Mouse (Mus musculus) ES-E14 (cell line): ENCODE results near the gene Gm5868. TPM values are rescaled to one million over a fixed set of nuclear protein-coding genes. Genes with fewer than 3 reads are reported as not detected.
"Not testable (repeated sequence)": the region's sequence is repeated elsewhere in the genome, so short reads cannot be mapped to it uniquely, and the experiment has no call there.

Experiments
- DNase-seq: peaks from one replicate; pipeline ENCODE4 v3.0.0-alpha.2; 2013; ENCODE audit warnings: low read depth, low spot score
- H3K27ac ChIP-seq: 2 replicates; pipeline ENCODE4 v1.5.1; 2012; ENCODE audit warnings: low read depth, mild to moderate bottlenecking, low read length, moderate library complexity, mixed read lengths; ENCODE audit not compliant: poor library complexity, insufficient read depth, severe bottlenecking
- H3K36me3 ChIP-seq: 2 replicates; pipeline ENCODE4 v1.6.1; 2012; ENCODE audit warnings: mild to moderate bottlenecking, low read length, moderate library complexity, mixed read lengths; ENCODE audit not compliant: control insufficient read depth, poor library complexity, insufficient read depth, severe bottlenecking
- H3K4me1 ChIP-seq, 2 experiments: fragments of 150-350 bp in 1 of 2; sonication (generic) in 1 of 2; 2 replicates each; pipeline ENCODE4 v1.6.1; 2012; ENCODE audit warnings: low read length in 2 of 2, mild to moderate bottlenecking in 1 of 2, mixed read lengths in 1 of 2; ENCODE audit not compliant: control insufficient read depth in 2 of 2, insufficient read depth in 2 of 2, poor library complexity in 1 of 2
- H3K4me3 ChIP-seq, 2 experiments: fragments of 150-350 bp in 1 of 2; sonication (generic) in 1 of 2; 2 replicates each; pipeline ENCODE4 v1.5.1; 2012; ENCODE audit warnings: low read length in 2 of 2, low read depth in 1 of 2, mild to moderate bottlenecking in 1 of 2, mixed read lengths in 1 of 2; ENCODE audit not compliant: insufficient read depth in 1 of 2, poor library complexity in 1 of 2, severe bottlenecking in 1 of 2
- H3K9ac ChIP-seq: 2 replicates; pipeline ENCODE4 v1.6.1; 2012; ENCODE audit warnings: low read depth, mild to moderate bottlenecking, low read length, mixed read lengths; ENCODE audit not compliant: poor library complexity, insufficient read depth, severe bottlenecking
- H3K9me3 ChIP-seq: fragments of 150-350 bp; sonication (generic); 2 replicates; pipeline ENCODE4 v1.6.1; 2012; ENCODE audit warnings: low read depth, mild to moderate bottlenecking, low read length; ENCODE audit not compliant: control insufficient read depth, insufficient read depth
- CHD2 ChIP-seq: IDR thresholded peaks from 2 replicates; pipeline ENCODE4 v1.6.1; 2014; ENCODE audit warnings: mild to moderate bottlenecking, low read depth, low read length, inconsistent platforms
- HCFC1 ChIP-seq: IDR thresholded peaks from 2 replicates; pipeline ENCODE4 v1.6.1; 2012; ENCODE audit warnings: low read length, inconsistent platforms, borderline replicate concordance; ENCODE audit not compliant: insufficient read depth
- MAFK ChIP-seq: IDR thresholded peaks from 2 replicates; pipeline ENCODE4 v1.6.1; 2014; ENCODE audit warnings: mild to moderate bottlenecking, low read depth, low read length, inconsistent platforms; ENCODE audit not compliant: insufficient read depth
- ZC3H11A ChIP-seq: IDR thresholded peaks from 2 replicates; pipeline ENCODE4 v1.6.1; 2012; ENCODE audit warnings: low read depth, mild to moderate bottlenecking, inconsistent platforms, low read length, borderline replicate concordance
- ZNF384 ChIP-seq: IDR thresholded peaks from 2 replicates; pipeline ENCODE4 v1.6.1; 2012; ENCODE audit warnings: low read depth, low read length, inconsistent platforms
- in situ Hi-C, 2 experiments: fragments of 600-800 bp; cut with MboI; formaldehyde crosslinking; loops; one replicate each; pipeline ENCODE4 v1.15.1; 2025; ENCODE audit warnings: low sequenced_read_pairs in 2 of 2, inconsistent platforms in 1 of 2; ENCODE audit not compliant: unreplicated experiment in 2 of 2
- total RNA-seq: library from RNA; depleted of rRNA; stranded (reverse); fragments of 300-350 nt; gene quantifications from 2 replicates; pipeline ENCODE4 v1.2.3, GENCODE M21; 2012

Gm5868 gene
- total RNA-seq, 1 experiment = not detected

DNA sequence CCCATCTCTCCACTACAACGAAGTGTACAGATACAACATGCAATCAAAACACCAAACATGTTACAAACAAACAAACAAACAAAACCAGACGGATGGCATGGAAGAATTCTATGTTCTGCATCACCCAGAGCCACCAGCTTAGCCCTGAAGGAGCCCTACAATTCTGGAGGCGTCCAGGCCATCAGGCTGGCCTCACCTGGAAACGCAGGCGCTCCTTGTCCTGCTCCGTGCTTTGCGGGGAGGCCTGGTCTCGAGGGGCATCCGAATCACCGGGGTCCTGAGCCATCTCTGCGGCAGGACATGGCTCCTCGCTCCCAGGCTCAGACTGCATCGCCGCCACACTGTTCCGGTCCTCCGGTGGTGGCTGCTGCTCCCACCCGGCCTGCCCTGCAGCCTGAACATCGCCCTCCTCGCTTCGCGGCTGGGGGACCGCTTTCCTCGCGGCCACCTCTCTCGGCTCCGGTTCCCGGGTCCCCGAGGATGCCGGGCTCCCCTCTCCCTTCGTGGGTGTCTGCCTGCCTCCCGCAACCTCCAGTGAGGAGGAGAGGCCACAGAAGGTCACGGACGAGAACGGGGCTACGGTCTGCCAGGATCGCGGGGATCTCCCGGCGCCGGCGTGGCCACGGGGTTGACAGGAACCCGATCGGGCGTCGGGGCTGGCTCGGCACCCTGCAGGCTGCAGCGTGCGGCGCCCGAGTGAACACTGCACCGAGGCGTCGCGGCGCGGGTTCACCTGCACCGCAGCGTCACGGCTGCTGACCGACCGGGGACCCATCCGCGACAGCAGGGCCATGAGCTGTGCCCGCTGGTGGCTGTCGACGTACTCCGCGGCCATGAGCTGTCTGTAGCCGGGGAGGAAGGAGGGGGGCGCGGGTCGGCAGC is 7.0 kb downstream of the Gm5868 start:
- H3K36me3 ChIP-seq, H3K9me3 ChIP-seq, DNase-seq, H3K27ac ChIP-seq, in situ Hi-C loops, H3K4me1 ChIP-seq: not testable (repeated sequence)
- Histone ChIP-seq H3K9ac (peak overlapping the region; percentile 33), H3K4me3 (peak overlapping the region; percentile 60 to 62)

DNA sequence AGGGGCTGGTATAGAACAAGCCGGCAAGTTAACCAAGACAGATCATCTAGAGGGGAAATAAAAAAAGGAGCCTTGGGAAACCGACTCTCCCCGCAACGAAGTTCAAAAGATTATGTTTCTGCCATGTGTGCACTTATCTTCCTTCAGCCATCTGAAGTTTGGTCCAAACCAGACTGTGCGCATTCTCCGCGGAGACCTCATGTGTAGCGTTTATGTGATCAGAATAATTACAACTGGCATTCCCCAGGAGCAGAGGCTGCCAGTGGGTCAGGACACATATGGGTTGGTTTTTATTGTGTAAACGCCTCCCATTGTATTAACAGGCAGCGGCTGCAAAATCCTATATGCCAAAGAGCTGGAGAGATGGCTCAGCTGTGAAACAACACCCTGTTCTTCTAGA is 7.8 kb downstream of the Gm5868 start:
- H3K9me3 ChIP-seq, DNase-seq, H3K27ac ChIP-seq, in situ Hi-C loops, H3K36me3 ChIP-seq, H3K4me1 ChIP-seq, H3K9ac ChIP-seq, H3K4me3 ChIP-seq: not testable (repeated sequence)

DNA sequence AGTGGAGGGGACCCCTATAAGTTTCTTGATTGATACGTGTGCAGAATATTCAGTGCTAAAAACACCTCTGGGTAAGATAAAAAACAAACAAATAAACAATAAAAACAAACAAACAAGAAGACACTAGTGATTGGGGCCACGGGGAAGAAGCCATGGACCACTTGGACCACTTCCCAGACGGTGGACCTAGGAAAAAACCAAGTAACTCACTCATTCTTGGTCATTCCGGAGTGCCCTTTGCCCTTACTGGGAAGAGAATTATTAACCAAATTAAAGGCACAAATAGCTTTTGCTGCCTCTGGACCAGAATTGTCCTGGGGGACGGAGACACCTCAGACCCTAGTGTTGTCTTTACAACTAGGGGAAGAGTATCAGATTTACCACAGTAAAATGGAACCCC is 21.7 kb downstream of the Gm5868 start:
- Histone ChIP-seq H3K27ac (no peak overlapping the region), H3K4me1 (no peaks in the 10 kb centered on the region), H3K36me3 (no peaks in the 10 kb centered on the region), H3K4me3 (no peak overlapping the region), H3K9me3 (no peaks in the 10 kb centered on the region), H3K9ac (no peak overlapping the region)
- TF ChIP-seq CHD2 = no peak
- TF ChIP-seq ZC3H11A = no peak
- TF ChIP-seq MAFK = no peak
- no peak for TF ChIP-seq HCFC1
- in situ Hi-C loops = no loop called here
- DNase-seq = no peak

DNA sequence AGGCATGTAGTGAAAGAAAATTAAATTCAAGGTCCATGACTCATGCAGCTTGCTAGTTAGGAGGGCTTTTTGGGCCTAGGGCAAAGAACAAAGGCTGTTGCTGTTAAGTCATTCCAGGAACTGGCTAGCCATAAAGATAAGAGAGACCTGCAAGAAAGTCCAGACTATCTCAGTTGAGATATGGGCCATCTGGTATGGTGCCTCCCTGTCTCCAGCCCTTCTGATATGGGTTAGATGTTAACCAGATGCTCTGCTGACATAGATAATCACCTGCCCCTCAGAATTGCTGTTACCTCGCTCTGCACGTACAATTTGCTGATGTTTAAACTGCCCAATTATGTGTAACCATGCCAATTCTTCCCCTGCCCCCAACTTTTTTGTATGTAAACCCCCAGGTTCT is 24.2 kb downstream of the Gm5868 start:
- in situ Hi-C loops, H3K9ac ChIP-seq, H3K36me3 ChIP-seq, H3K4me3 ChIP-seq, H3K27ac ChIP-seq, H3K9me3 ChIP-seq, H3K4me1 ChIP-seq, DNase-seq: not testable (repeated sequence)

DNA sequence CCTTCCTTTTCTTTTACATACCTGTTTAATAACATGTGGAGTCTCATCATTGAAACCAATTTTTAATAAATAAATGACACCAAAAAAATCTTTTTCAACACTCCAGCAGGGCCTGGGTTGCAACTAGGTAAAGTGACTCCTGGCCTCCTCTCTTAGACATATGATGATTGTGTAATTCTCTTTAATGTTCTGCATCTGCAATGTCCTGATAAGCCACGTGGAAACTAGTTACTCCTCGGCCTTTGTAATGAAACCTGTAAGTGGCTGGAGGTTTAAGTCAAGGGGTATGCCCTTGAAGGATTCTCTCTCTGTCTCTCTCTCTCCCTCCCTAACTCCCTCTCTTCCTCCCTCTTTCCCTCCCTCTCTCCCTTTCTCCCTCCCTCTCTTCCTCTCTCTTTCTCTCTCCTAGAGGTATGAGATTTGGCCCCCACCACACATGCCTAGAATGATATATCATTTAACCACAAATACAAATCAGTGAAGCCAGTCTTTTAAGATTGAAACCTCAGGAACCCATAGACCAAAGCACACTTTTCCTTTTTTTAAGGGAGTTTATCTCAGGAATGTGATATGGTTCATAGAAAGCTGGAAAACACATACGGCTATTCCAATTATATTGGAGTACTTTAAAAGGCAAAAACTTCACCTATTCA is 26.2 kb downstream of the Gm5868 start:
- Histone ChIP-seq H3K36me3 (no peaks in the 10 kb centered on the region), H3K4me3 (no peak overlapping the region), H3K4me1 (no peaks in the 10 kb centered on the region), H3K27ac (no peak overlapping the region), H3K9ac (no peak overlapping the region), H3K9me3 (no peaks in the 10 kb centered on the region)
- TF ChIP-seq HCFC1 (no peak), ZC3H11A (no peak), MAFK (no peak), CHD2 (no peak), ZNF384 (no peak)
- in situ Hi-C loops = no loop called here
- DNase-seq = no peak
